Mouse (Mus musculus): ENCODE data around the gene Epb41l3. TPM values are rescaled to one million over a fixed set of nuclear protein-coding genes. Genes with fewer than 3 reads are reported as not detected.
A peak's percentile ranks its signal among the peaks of the same experiment; 100 is the strongest.

Gene Epb41l3
- polyA plus RNA-seq, 1 experiment, result not detected

DNA sequence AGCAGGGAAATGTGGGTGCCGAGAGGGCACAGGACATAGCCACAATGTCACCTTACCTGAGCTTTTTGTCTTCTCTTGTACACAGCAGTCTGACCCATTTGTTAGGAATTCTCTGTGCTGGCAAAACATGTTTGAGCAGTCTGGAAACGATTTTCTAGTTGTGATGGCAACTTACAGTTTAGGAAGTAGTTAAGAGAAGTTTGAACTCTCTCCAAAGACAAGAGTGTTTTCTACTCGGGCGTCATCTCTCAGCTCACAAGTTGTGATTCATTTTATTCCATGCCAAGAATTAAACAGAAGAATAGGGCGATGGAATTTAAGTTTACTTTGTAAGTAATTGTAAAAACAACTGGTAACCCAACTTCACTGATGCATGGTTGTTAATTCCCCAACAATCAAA is 52.5 kb downstream of the Epb41l3 start:
- H3K27ac ChIP-seq (ENCODE audit: insufficient read depth, low read depth, low read length), result no peak overlapping the region
- no peak overlapping the region for H3K4me3 ChIP-seq (ENCODE audit: insufficient read depth, low read depth, low read length)
- peaks cover 4% of the 10 kb centered on the region; the same call in 1 of the 2 replicates for H3K4me1 ChIP-seq (ENCODE audit: control insufficient read depth, insufficient read depth, low read length)
- 34% methylated on average over 5 of the region's 5 CpGs for WGBS
- TF ChIP-seq CTCF (IDR thresholded peaks at IDR 0.05; ENCODE audit: insufficient read depth, low read depth, low read length) (no peak), POLR2A (IDR thresholded peaks at IDR 0.05; ENCODE audit: insufficient read depth, low read depth, low read length) (no peak)

DNA sequence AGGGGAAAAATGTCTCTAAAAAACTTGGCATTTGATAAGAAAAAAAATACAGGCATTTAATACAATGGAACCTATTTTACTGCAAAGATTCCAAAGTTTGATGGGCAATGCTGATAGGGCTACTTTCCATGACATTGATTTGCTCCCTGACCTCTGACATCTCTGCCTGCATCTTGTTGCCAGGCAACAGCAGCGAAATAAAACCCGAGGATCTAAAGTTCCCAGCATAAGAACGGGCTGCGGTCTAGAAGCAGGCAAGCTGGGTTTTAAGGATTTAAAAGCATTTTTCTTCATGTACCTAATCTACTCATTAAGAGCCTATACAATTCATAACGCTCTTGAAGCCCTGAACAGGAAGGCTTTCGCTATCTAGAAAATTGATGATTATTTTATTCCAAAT is 54.0 kb downstream of the Epb41l3 start:
- H3K27ac ChIP-seq (ENCODE audit: insufficient read depth, low read depth, low read length), result no peak overlapping the region
- H3K4me1 ChIP-seq (ENCODE audit: control insufficient read depth, insufficient read depth, low read length), result peaks cover 4% of the 10 kb centered on the region; the same call in 1 of the 2 replicates
- TF ChIP-seq CTCF (IDR thresholded peaks at IDR 0.05; ENCODE audit: insufficient read depth, low read depth, low read length) (no peak), POLR2A (IDR thresholded peaks at IDR 0.05; ENCODE audit: insufficient read depth, low read depth, low read length) (no peak)
- 42% methylated on average over 6 of the region's 6 CpGs for WGBS
- H3K4me3 ChIP-seq (ENCODE audit: insufficient read depth, low read depth, low read length), result no peak overlapping the region

DNA sequence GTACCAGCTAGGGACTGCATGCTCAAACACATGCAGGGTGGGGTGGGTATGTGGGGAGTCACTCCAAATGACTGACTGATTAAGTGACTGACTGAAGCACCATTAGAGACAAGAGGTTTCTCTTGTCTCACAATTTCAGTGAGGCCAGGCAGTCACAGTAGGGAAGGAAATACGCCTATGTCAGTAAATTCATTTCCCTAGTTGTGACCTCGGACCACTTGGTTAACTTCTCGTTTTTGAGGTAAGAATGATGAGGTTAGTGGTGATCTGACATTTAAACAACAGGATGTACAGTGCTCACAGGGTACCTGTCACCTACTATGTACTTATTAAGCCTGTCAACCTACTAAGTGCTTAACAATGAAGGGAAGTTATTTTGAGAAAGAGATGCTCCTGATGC is 67.5 kb downstream of the Epb41l3 start:
- WGBS, result 87% methylated on average over 3 of the region's 3 CpGs
- TF ChIP-seq POLR2A (IDR thresholded peaks at IDR 0.05; ENCODE audit: insufficient read depth, low read depth, low read length) (no peak), CTCF (IDR thresholded peaks at IDR 0.05; ENCODE audit: insufficient read depth, low read depth, low read length) (no peak)
- Histone ChIP-seq H3K4me1 (ENCODE audit: control insufficient read depth, insufficient read depth, low read length) (0 out of 2 replicates have a peak, but pooled peaks cover 2% of the 10 kb centered on the region), H3K4me3 (ENCODE audit: insufficient read depth, low read depth, low read length) (no peak overlapping the region), H3K27ac (ENCODE audit: insufficient read depth, low read depth, low read length) (no peak overlapping the region)

DNA sequence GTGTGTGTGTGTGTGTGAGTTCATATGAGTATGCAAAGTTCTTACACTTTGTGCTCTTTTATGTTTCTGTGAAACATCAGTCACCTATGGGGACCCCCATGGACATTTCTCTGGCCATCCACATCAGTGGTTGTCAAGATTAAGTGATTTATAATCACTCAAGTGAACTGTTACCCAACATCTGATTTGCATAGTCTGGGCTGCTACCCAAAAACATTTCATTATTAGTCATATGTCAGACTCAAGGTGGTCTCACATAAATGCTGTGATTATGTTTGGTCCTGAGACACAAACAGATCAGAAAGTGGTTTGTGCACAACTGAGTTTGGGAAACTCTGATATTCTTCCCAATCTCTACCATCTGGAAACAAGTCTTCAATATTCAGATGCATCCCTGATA is 75.3 kb downstream of the Epb41l3 start:
- H3K4me1 ChIP-seq (ENCODE audit: control insufficient read depth, insufficient read depth, low read length), result 0 out of 2 replicates have a peak, but pooled peaks cover 2% of the 10 kb centered on the region
- no peak overlapping the region for H3K4me3 ChIP-seq (ENCODE audit: insufficient read depth, low read depth, low read length)
- H3K27ac ChIP-seq (ENCODE audit: insufficient read depth, low read depth, low read length), result no peak overlapping the region
- no peak for TF ChIP-seq CTCF (IDR thresholded peaks at IDR 0.05; ENCODE audit: insufficient read depth, low read depth, low read length)
- no peak for TF ChIP-seq POLR2A (IDR thresholded peaks at IDR 0.05; ENCODE audit: insufficient read depth, low read depth, low read length)

DNA sequence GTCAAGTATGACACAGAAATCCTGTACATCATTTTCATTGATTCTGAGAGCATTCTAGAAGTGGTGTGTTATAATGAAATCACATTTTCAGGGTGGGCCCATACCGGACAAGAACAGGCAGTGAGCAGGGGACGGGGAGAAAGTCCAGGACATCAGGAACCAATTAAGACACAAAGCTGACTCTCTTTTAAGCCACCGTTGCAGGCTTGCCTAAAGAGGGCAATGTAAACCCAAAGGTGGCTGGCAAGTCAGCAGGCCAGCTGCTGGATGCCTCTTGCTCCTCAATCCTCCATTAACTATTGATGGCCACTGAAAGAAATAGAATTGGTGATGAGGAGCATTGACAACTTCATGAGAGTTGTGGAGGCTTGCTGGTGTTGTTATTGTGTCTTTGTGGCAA is 75.8 kb downstream of the Epb41l3 start:
- H3K4me3 ChIP-seq (ENCODE audit: insufficient read depth, low read depth, low read length), result no peak overlapping the region
- H3K4me1 ChIP-seq (ENCODE audit: control insufficient read depth, insufficient read depth, low read length), result 0 out of 2 replicates have a peak, but pooled peaks cover 2% of the 10 kb centered on the region
- 54% methylated on average over 3 of the region's 3 CpGs for WGBS
- no peak for TF ChIP-seq CTCF (IDR thresholded peaks at IDR 0.05; ENCODE audit: insufficient read depth, low read depth, low read length)
- no peak for TF ChIP-seq POLR2A (IDR thresholded peaks at IDR 0.05; ENCODE audit: insufficient read depth, low read depth, low read length)
- no peak overlapping the region for H3K27ac ChIP-seq (ENCODE audit: insufficient read depth, low read depth, low read length)

DNA sequence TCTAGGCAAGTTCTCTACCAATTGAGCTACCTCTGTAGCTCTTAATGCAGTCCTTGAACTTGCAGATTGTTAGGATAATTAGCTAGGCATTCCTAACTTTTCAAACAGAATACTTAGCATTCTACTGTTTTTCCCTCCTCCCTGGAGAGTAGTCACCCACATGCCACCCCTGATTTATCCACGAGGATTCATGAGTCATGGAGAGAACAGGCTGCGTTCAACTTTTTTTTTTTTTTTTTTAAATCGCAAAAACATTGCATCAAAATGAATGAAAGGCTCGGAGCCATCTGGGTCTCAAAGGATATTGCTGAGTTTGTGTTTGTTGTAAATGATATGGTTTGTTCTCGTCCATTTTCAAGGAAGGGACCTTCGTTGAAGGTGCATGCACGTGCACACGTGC is 79.6 kb downstream of the Epb41l3 start:
- Histone ChIP-seq H3K4me1 (ENCODE audit: control insufficient read depth, insufficient read depth, low read length) (0 out of 2 replicates have a peak, but pooled peaks cover 6% of the 10 kb centered on the region), H3K27ac (ENCODE audit: insufficient read depth, low read depth, low read length) (no peak overlapping the region), H3K4me3 (ENCODE audit: insufficient read depth, low read depth, low read length) (no peak overlapping the region)
- no peak for TF ChIP-seq POLR2A (IDR thresholded peaks at IDR 0.05; ENCODE audit: insufficient read depth, low read depth, low read length)
- TF ChIP-seq CTCF (IDR thresholded peaks at IDR 0.05; ENCODE audit: insufficient read depth, low read depth, low read length), result no peak
- 54% methylated on average over 8 of the region's 8 CpGs for WGBS

DNA sequence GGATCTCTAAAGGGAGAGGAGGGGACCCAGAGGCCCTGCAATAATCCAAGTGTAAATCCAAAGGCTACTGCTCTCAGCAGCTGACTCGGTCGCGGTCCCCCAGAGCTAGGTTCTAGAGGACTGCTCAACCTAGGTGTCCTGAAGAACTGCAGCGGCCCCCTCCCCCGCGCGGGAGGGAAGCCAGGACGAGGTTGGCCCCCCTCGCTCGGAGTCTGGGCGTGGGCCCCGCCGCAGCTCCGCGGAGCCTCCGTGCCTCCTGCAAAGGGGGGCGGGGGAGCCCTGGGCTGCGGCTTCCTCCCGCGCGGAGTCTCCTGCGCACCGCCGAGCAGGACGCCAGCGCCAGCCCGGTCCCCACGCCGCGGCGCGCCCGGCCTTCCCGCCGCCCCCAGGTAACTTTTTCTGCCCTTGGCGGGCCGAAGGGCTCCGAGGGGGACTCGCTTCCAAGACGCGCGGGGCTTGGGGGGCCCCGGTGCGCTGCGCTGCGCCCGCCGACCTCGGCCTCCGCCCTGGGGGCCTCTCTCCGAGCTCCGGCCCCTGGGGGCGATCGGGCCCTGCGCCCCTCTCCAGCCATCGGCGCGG is 81.1 kb downstream of the Epb41l3 start:
- Histone ChIP-seq H3K4me3 (ENCODE audit: insufficient read depth, low read depth, low read length) (peak overlapping the region; percentile 90), H3K4me1 (ENCODE audit: control insufficient read depth, insufficient read depth, low read length) (peaks cover 9% of the 10 kb centered on the region; the same call in 1 of the 2 replicates), H3K27ac (ENCODE audit: insufficient read depth, low read depth, low read length) (peak overlapping the region; percentile 96)
- no peak for TF ChIP-seq CTCF (IDR thresholded peaks at IDR 0.05; ENCODE audit: insufficient read depth, low read depth, low read length)
- peak; percentile 52 for TF ChIP-seq POLR2A (IDR thresholded peaks at IDR 0.05; ENCODE audit: insufficient read depth, low read depth, low read length)
- WGBS, result under 1% methylated on average over 57 of the region's 58 CpGs

DNA sequence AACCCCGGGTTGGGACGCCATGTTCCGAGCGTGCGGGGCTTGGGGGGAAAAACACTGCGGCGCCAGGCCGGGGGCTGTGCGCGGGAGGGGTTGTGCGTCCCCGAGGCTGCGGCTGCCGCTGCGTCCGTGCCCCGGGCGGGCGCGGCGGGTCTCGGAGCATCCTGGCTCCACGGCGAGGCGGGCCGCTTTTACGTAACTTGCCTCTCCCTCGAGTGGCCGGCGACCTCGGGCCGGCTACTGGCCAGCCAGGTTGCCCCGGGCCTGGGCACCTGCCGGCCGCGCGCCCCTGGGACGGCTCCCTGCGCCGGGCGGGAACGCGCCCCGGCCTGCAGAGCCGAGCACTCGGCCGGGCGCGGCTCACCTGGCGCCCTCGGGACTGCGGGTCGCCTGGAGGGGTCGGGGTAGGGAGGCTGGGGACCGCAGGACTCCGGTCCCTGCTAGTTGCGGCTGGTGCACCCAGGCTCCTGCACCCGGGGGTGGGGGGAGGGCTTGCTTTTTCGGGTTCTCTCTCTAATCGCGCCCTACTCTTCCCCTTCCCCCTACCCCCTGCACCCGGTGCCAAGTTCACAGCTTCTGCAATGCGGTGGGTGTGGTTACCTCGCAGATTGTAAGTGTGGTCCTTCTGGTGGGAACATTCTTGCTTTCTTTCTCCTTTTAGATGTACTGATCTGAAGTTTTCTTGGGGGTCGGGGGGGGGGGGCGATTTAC is 81.8 kb downstream of the Epb41l3 start:
- H3K4me1 ChIP-seq (ENCODE audit: control insufficient read depth, insufficient read depth, low read length), result peaks cover 11% of the 10 kb centered on the region
- under 1% methylated on average over 66 of the region's 66 CpGs for WGBS
- peak overlapping the region; percentile 96 for H3K27ac ChIP-seq (ENCODE audit: insufficient read depth, low read depth, low read length)
- TF ChIP-seq POLR2A (IDR thresholded peaks at IDR 0.05; ENCODE audit: insufficient read depth, low read depth, low read length) (peak; percentile 7; the same call in 1 of the 2 replicates), CTCF (IDR thresholded peaks at IDR 0.05; ENCODE audit: insufficient read depth, low read depth, low read length) (no peak)
- peak overlapping the region; percentile 90 for H3K4me3 ChIP-seq (ENCODE audit: insufficient read depth, low read depth, low read length)

DNA sequence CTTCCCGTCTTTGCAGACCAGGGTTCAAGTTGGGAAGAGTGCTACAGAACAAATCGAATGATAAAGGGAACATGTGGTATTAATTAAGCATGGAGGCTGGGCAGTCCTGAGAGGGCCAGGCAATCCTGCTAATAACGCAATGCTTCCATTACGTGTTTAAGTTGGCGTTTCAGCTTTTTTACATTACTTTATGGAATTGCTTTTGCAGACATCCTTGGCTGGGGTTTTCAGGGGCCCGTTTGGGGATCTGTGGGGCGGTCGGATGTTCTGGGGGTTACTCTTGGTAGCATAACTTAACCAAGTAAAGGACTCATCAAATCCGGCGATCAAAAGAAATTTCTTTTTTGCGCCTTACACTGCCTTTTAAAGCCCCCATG is 82.3 kb downstream of the Epb41l3 start:
- H3K4me3 ChIP-seq (ENCODE audit: insufficient read depth, low read depth, low read length), result peak overlapping the region; percentile 90
- peaks cover 14% of the 10 kb centered on the region for H3K4me1 ChIP-seq (ENCODE audit: control insufficient read depth, insufficient read depth, low read length)
- H3K27ac ChIP-seq (ENCODE audit: insufficient read depth, low read depth, low read length), result peak overlapping the region; percentile 96; the same call in 1 of the 2 replicates
- no peak for TF ChIP-seq CTCF (IDR thresholded peaks at IDR 0.05; ENCODE audit: insufficient read depth, low read depth, low read length)
- no peak for TF ChIP-seq POLR2A (IDR thresholded peaks at IDR 0.05; ENCODE audit: insufficient read depth, low read depth, low read length)
- WGBS, result 2% methylated on average over 11 of the region's 11 CpGs
